Mouse (Mus musculus) small intestine, adult 2 months (tissue): ENCODE measurements around the gene Cbln3.

Experiments
- CTCF ChIP-seq: fragments of 200-500 bp; IDR thresholded peaks from 2 replicates; pipeline ENCODE4 v1.5.1; 2012; ENCODE audit warnings: low read depth, mild to moderate bottlenecking, control low read depth, inconsistent platforms, low read length, moderate library complexity, mixed read lengths; ENCODE audit not compliant: insufficient replicate concordance, insufficient read length; ENCODE audit errors: extremely low read depth
- POLR2A ChIP-seq: fragments of 200-500 bp; IDR thresholded peaks from 2 replicates; pipeline ENCODE4 v1.6.1; 2012; ENCODE audit warnings: low read depth, mild to moderate bottlenecking, control low read depth, inconsistent platforms, low read length, moderate library complexity

DNA sequence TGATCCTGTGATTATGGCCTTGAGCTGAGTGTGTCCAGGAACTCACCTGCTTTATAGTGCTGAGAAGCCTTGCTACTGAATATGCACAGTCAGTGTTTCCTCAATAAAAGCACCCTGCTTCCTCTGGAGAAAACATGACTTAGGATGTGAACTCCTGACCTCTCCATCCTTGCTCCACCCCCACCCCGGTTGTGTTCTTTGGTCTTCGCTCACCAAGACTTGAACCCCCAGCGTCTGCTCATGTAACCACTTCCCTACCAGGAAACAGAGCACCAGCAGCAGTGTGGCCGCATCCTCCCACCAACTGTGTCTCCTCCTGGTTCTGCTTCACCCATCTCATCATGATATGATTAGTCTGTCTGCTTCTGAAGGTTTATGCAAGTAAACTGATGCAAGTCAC is 29.2 kb upstream of the Cbln3 start:
- TF ChIP-seq POLR2A: no peak
- TF ChIP-seq CTCF: no peak
